Mouse (Mus musculus): ENCODE measurements around the gene Zfp704. TPM values are rescaled to one million over a fixed set of nuclear protein-coding genes. Genes with fewer than 3 reads are reported as not detected.

Gene Zfp704
- total and polyA plus RNA-seq, 2 experiments from 2014 or later = 13.0 to 70.4 TPM

- Histone ChIP-seq H3K4me2 (ENCODE audit: low read depth) (no peak overlapping the region), H3K27ac (ENCODE audit: low read depth, low read length) (no peak overlapping the region), H3K36me3 (ENCODE audit: insufficient read depth) (0 out of 2 replicates have a peak, but pooled peaks cover 3% of the 10 kb centered on the region), H3K4me1 (ENCODE audit: insufficient read depth) (no peaks in the 10 kb centered on the region), H3K9ac (no peak overlapping the region), H3K27me3 (ENCODE audit: insufficient read depth, low read length) (no peaks in the 10 kb centered on the region), H3K4me3 (ENCODE audit: low read depth, low read length) (no peak overlapping the region), H3K9me3 (ENCODE audit: low read length) (no peaks in the 10 kb centered on the region)
- 37% methylated on average over 3 of the region's 3 CpGs for WGBS
- ATAC-seq (peak; percentile 81), DNase-seq (peak; percentile 83)
- TF ChIP-seq CTCF (IDR thresholded peaks at IDR 0.05; ENCODE audit: low read depth) = peak; percentile 93
Observed at GRCm38 (mm10) chr3:9466287-9466686, 143.6 kb downstream of the Zfp704 start.

- DNase-seq = no peak
- no peak overlapping the region for H3K9ac ChIP-seq
- H3K9me3 ChIP-seq (ENCODE audit: low read length) = no peaks in the 10 kb centered on the region
- no peaks in the 10 kb centered on the region for H3K4me1 ChIP-seq (ENCODE audit: insufficient read depth)
- H3K4me3 ChIP-seq (ENCODE audit: low read depth, low read length) = no peak overlapping the region
- no peak for ATAC-seq
- 88% methylated on average over 4 of the region's 4 CpGs for WGBS
- no peak for TF ChIP-seq CTCF (IDR thresholded peaks at IDR 0.05; ENCODE audit: low read depth)
- no peaks in the 10 kb centered on the region for H3K27me3 ChIP-seq (ENCODE audit: insufficient read depth, low read length)
- no peak overlapping the region for H3K27ac ChIP-seq (ENCODE audit: low read depth, low read length)
- no peak overlapping the region for H3K4me2 ChIP-seq (ENCODE audit: low read depth)
- 0 out of 2 replicates have a peak, but pooled peaks cover 3% of the 10 kb centered on the region for H3K36me3 ChIP-seq (ENCODE audit: insufficient read depth)
Observed at GRCm38 (mm10) chr3:9465731-9466130, 144.2 kb downstream of the Zfp704 start.

GRCm38 (mm10) chr3:9461660-9462059 is 148.2 kb downstream of the Zfp704 start:
- H3K27ac ChIP-seq (ENCODE audit: low read depth, low read length) = no peak overlapping the region
- no peaks in the 10 kb centered on the region for H3K9me3 ChIP-seq (ENCODE audit: low read length)
- no peak for DNase-seq
- H3K9ac ChIP-seq = no peak overlapping the region
- H3K27me3 ChIP-seq (ENCODE audit: insufficient read depth, low read length) = no peaks in the 10 kb centered on the region
- H3K36me3 ChIP-seq (ENCODE audit: insufficient read depth) = no peaks in the 10 kb centered on the region
- H3K4me3 ChIP-seq (ENCODE audit: low read depth, low read length) = no peak overlapping the region
- no peaks in the 10 kb centered on the region for H3K4me1 ChIP-seq (ENCODE audit: insufficient read depth)
- WGBS = 85% methylated on average over 5 of the region's 5 CpGs
- no peak for TF ChIP-seq CTCF (IDR thresholded peaks at IDR 0.05; ENCODE audit: low read depth)
- no peak overlapping the region for H3K4me2 ChIP-seq (ENCODE audit: low read depth)
- ATAC-seq = peak; percentile 51; the same call in 1 of the 2 replicates

GRCm38 (mm10) chr3:9460284-9460683 is 149.6 kb downstream of the Zfp704 start:
- Histone ChIP-seq H3K27me3 (ENCODE audit: insufficient read depth, low read length) (no peaks in the 10 kb centered on the region), H3K9me3 (ENCODE audit: low read length) (no peaks in the 10 kb centered on the region), H3K4me2 (ENCODE audit: low read depth) (no peak overlapping the region), H3K4me1 (ENCODE audit: insufficient read depth) (no peaks in the 10 kb centered on the region), H3K36me3 (ENCODE audit: insufficient read depth) (no peaks in the 10 kb centered on the region), H3K4me3 (ENCODE audit: low read depth, low read length) (no peak overlapping the region), H3K9ac (no peak overlapping the region), H3K27ac (ENCODE audit: low read depth, low read length) (no peak overlapping the region)
- DNase-seq = no peak
- 86% methylated on average over 6 of the region's 6 CpGs for WGBS
- no peak for ATAC-seq
- no peak for TF ChIP-seq CTCF (IDR thresholded peaks at IDR 0.05; ENCODE audit: low read depth)

- Histone ChIP-seq H3K9me3 (ENCODE audit: low read length) (no peaks in the 10 kb centered on the region), H3K36me3 (ENCODE audit: insufficient read depth) (0 out of 2 replicates have a peak, but pooled peaks cover 2% of the 10 kb centered on the region), H3K9ac (no peak overlapping the region), H3K27ac (ENCODE audit: low read depth, low read length) (no peak overlapping the region), H3K4me1 (ENCODE audit: insufficient read depth) (no peaks in the 10 kb centered on the region), H3K4me3 (ENCODE audit: low read depth, low read length) (no peak overlapping the region), H3K4me2 (ENCODE audit: low read depth) (no peak overlapping the region), H3K27me3 (ENCODE audit: insufficient read depth, low read length) (no peaks in the 10 kb centered on the region)
- WGBS = 70% methylated on average over 10 of the region's 10 CpGs
- ATAC-seq = no peak
- DNase-seq = no peak
- no peak for TF ChIP-seq CTCF (IDR thresholded peaks at IDR 0.05; ENCODE audit: low read depth)
Observed at GRCm38 (mm10) chr3:9456380-9456890, 153.4 kb downstream of the Zfp704 start.

GRCm38 (mm10) chr3:9455351-9455750 is 154.5 kb downstream of the Zfp704 start:
- TF ChIP-seq CTCF (IDR thresholded peaks at IDR 0.05; ENCODE audit: low read depth) = no peak
- 87% methylated on average over 5 of the region's 5 CpGs for WGBS
- ATAC-seq = no peak
- no peak for DNase-seq
- H3K27ac ChIP-seq (ENCODE audit: low read depth, low read length) = no peak overlapping the region
- H3K9ac ChIP-seq = no peak overlapping the region
- no peak overlapping the region for H3K4me2 ChIP-seq (ENCODE audit: low read depth)
- H3K27me3 ChIP-seq (ENCODE audit: insufficient read depth, low read length) = no peaks in the 10 kb centered on the region
- H3K4me3 ChIP-seq (ENCODE audit: low read depth, low read length) = no peak overlapping the region
- H3K9me3 ChIP-seq (ENCODE audit: low read length) = no peaks in the 10 kb centered on the region
- 0 out of 2 replicates have a peak, but pooled peaks cover 2% of the 10 kb centered on the region for H3K36me3 ChIP-seq (ENCODE audit: insufficient read depth)
- no peaks in the 10 kb centered on the region for H3K4me1 ChIP-seq (ENCODE audit: insufficient read depth)

- no peak for TF ChIP-seq CTCF (IDR thresholded peaks at IDR 0.05; ENCODE audit: low read depth)
- H3K27me3 ChIP-seq (ENCODE audit: insufficient read depth, low read length) = no peaks in the 10 kb centered on the region
- 83% methylated on average over 8 of the region's 8 CpGs for WGBS
- no peaks in the 10 kb centered on the region for H3K9me3 ChIP-seq (ENCODE audit: low read length)
- no peak overlapping the region for H3K27ac ChIP-seq (ENCODE audit: low read depth, low read length)
- no peak overlapping the region for H3K4me3 ChIP-seq (ENCODE audit: low read depth, low read length)
- no peaks in the 10 kb centered on the region for H3K4me1 ChIP-seq (ENCODE audit: insufficient read depth)
- no peak overlapping the region for H3K4me2 ChIP-seq (ENCODE audit: low read depth)
- 0 out of 2 replicates have a peak, but pooled peaks cover 2% of the 10 kb centered on the region for H3K36me3 ChIP-seq (ENCODE audit: insufficient read depth)
- no peak overlapping the region for H3K9ac ChIP-seq
- ATAC-seq = peak; percentile 50; the same call in 1 of the 2 replicates
- DNase-seq = no peak
Observed at GRCm38 (mm10) chr3:9454556-9455330, 155.1 kb downstream of the Zfp704 start.
